In genomic region chr2:31434746-31435145, GRCm38 (mm10) we compare ENCODE assay signal across 19 mouse cellular contexts. TPM values are rescaled to one million over a fixed set of nuclear protein-coding genes. Genes with fewer than 3 reads are reported as not detected.
A peak's percentile ranks its signal among the peaks of the same experiment; 100 is the strongest.
DNase-seq lines count a peak whose midpoint lies in the region; ATAC-seq and TF ChIP-seq lines count a peak whose summit lies in the region.
"Had no signal": no experiment of that assay in that cellular context is flagged by ENCODE, and none has a peak within 500 bp of the region (broad histone marks: within the 10 kb centered on the region; RNA-seq: fewer than 3 reads in every experiment).

No protein-coding gene starts in this region.

- H3K36me3 ChIP-seq in liver, embryonic 11.5 days (ENCODE audit: control insufficient read depth, insufficient read depth, low read length), result no peaks in the 10 kb centered on the region
- H3K36me3 ChIP-seq in liver, postnatal 0 days (replicated peaks; ENCODE audit: insufficient read depth, low read length), result no peaks in the 10 kb centered on the region
- no peaks in the 10 kb centered on the region for H3K36me3 ChIP-seq in midbrain, embryonic 16.5 days (ENCODE audit: control insufficient read depth, insufficient read depth, low read length)
- H3K36me3 ChIP-seq: heart, embryonic 13.5 days; hindbrain, embryonic 15.5 days; intestine, embryonic 15.5 days had no signal

- TF ChIP-seq EP300 in liver, postnatal 0 days (IDR thresholded peaks at IDR 0.05; ENCODE audit: low read depth), result no peak

- H3K9me3 ChIP-seq in liver, embryonic 11.5 days (ENCODE audit: control insufficient read depth, low read length), result no peaks in the 10 kb centered on the region
- H3K9me3 ChIP-seq in liver, postnatal 0 days (ENCODE audit: low read length), result no peaks in the 10 kb centered on the region
- no peaks in the 10 kb centered on the region for H3K9me3 ChIP-seq in midbrain, embryonic 16.5 days (replicated peaks; ENCODE audit: control insufficient read depth, low read length, poor library complexity, severe bottlenecking)
- H3K9me3 ChIP-seq: heart, embryonic 13.5 days; hindbrain, embryonic 15.5 days; intestine, embryonic 15.5 days had no signal

- no peak overlapping the region for H3K4me3 ChIP-seq in liver, embryonic 11.5 days (ENCODE audit: low read depth, low read length)
- no peak overlapping the region for H3K4me3 ChIP-seq in liver, postnatal 0 days (ENCODE audit: low read depth, low read length)
- no peak overlapping the region for H3K4me3 ChIP-seq in midbrain, embryonic 16.5 days (ENCODE audit: low read depth, low read length)
- H3K4me3 ChIP-seq: gastrocnemius, adult 2 months; heart, embryonic 13.5 days; hindbrain, embryonic 15.5 days; intestine, embryonic 15.5 days had no signal

- TF ChIP-seq CTCF in liver, postnatal 0 days (IDR thresholded peaks at IDR 0.05; ENCODE audit: low read depth), result no peak

- peak; percentile 34 for DNase-seq in liver
- DNase-seq in liver, embryonic 11.5 days (ENCODE audit: low spot score), result no peak
- peak; percentile 88 for DNase-seq in kidney, adult 9 months
- peak; percentile 74 to 85 for DNase-seq in kidney, postnatal 36 days
- DNase-seq in liver, postnatal 0 days, result no peak
- DNase-seq in urinary bladder, adult 2 months (ENCODE audit: low spot score), result no peak
- DNase-seq: adrenal gland, postnatal 36 days; cerebellum, adult 11-12 months; cerebellum, postnatal 25 days; embryo, embryonic 11 days; gastrocnemius, adult 2 months; retina, postnatal 1 day; thymus, postnatal 14 days had no signal

- no peak; the same call in 1 of the 2 replicates for ATAC-seq in liver, embryonic 11.5 days (replicated peaks; ENCODE audit: low FRiP score)
- ATAC-seq in liver, postnatal 0 days, result 0 out of 2 replicates have a peak, but pooled peaks have one; percentile 15
- ATAC-seq in midbrain, embryonic 16.5 days, result no peak

- 0 out of 2 replicates have a peak, but pooled peaks cover 2% of the 10 kb centered on the region for H3K4me1 ChIP-seq in liver, embryonic 11.5 days (replicated peaks; ENCODE audit: control insufficient read depth, insufficient read depth, low read length)
- H3K4me1 ChIP-seq in liver, postnatal 0 days (ENCODE audit: insufficient read depth), result 0 out of 2 replicates have a peak, but pooled peaks cover 3% of the 10 kb centered on the region
- no peaks in the 10 kb centered on the region for H3K4me1 ChIP-seq in midbrain, embryonic 16.5 days (ENCODE audit: control insufficient read depth, insufficient read depth, low read length)
- H3K4me1 ChIP-seq: hindbrain, embryonic 15.5 days; intestine, embryonic 15.5 days had no signal

- no peak overlapping the region for H3K27ac ChIP-seq in liver, embryonic 11.5 days (ENCODE audit: low read depth, low read length)
- H3K27ac ChIP-seq in liver, postnatal 0 days (ENCODE audit: low read depth), result no peak overlapping the region
- H3K27ac ChIP-seq in midbrain, embryonic 16.5 days (ENCODE audit: low read length), result no peak overlapping the region
- H3K27ac ChIP-seq: gastrocnemius, adult 2 months; heart, embryonic 13.5 days; hindbrain, embryonic 15.5 days; intestine, embryonic 15.5 days; stomach, postnatal 0 days had no signal

- 62% methylated on average over 10 of the region's 10 CpGs for WGBS in liver, embryonic 11.5 days
- WGBS in liver, postnatal 0 days (ENCODE audit: insufficient replicate concordance), result 36% methylated on average over 10 of the region's 10 CpGs
- 84% methylated on average over 10 of the region's 10 CpGs for WGBS in midbrain, embryonic 16.5 days

- H3K4me2 ChIP-seq in liver, embryonic 11.5 days, result no peak overlapping the region
- H3K4me2 ChIP-seq in liver, postnatal 0 days (ENCODE audit: low read depth, low read length), result no peak overlapping the region
- H3K4me2 ChIP-seq in midbrain, embryonic 16.5 days (ENCODE audit: low read length), result no peak overlapping the region
- H3K4me2 ChIP-seq: heart, embryonic 13.5 days; hindbrain, embryonic 15.5 days; intestine, embryonic 15.5 days; midbrain, embryonic 11.5 days had no signal

- no peak overlapping the region for H3K9ac ChIP-seq in liver, embryonic 11.5 days (ENCODE audit: low read depth, low read length)
- H3K9ac ChIP-seq in liver, postnatal 0 days (replicated peaks), result no peak overlapping the region
- no peak overlapping the region for H3K9ac ChIP-seq in midbrain, embryonic 16.5 days (ENCODE audit: low read depth, low read length)
- H3K9ac ChIP-seq: heart, embryonic 13.5 days; hindbrain, embryonic 15.5 days; intestine, embryonic 15.5 days had no signal

- peaks cover 4% of the 10 kb centered on the region for H3K27me3 ChIP-seq in liver, embryonic 11.5 days (replicated peaks; ENCODE audit: control insufficient read depth, insufficient read depth, low read length)
- H3K27me3 ChIP-seq in liver, postnatal 0 days (ENCODE audit: insufficient read depth, low read length), result no peaks in the 10 kb centered on the region
- no peaks in the 10 kb centered on the region for H3K27me3 ChIP-seq in midbrain, embryonic 16.5 days (ENCODE audit: control insufficient read depth, insufficient read depth, low read depth, low read length)
- H3K27me3 ChIP-seq: hindbrain, embryonic 15.5 days; intestine, embryonic 15.5 days had no signal

RNA-seq across cellular contexts. Expression of gene Ass1, which starts 35.3 kb away (rescaled TPM):
- 65.1 and 72.4 TPM in 2 replicates for polyA plus RNA-seq in liver, embryonic 11.5 days (2014; fragmentation: Nextera tagmentation; extraction: Ambion mirVana)
- 853 and 957 TPM in 2 replicates for polyA plus RNA-seq in liver, postnatal 0 days (2015; fragmentation: Nextera tagmentation; extraction: Ambion mirVana)
- 10.3 and 12.0 TPM in 2 replicates for polyA plus RNA-seq in midbrain, embryonic 16.5 days (2015; fragmentation: Nextera tagmentation; extraction: Ambion mirVana)
- 34.7 and 39.5 TPM in 2 replicates for polyA plus RNA-seq in urinary bladder, adult 2 months (2012; rRNA removed)

Comparison
In these comparisons a context has a peak if more than half of its experiments do, and no peak if none do; other contexts are left out.
1. DNase-seq: peak in liver (single experiment), kidney, adult 9 months (single experiment) and kidney, postnatal 36 days (2 of 2); none in liver, embryonic 11.5 days (single experiment), liver, postnatal 0 days (single experiment) and urinary bladder, adult 2 months (single experiment).
2. RNA of gene Ass1, which starts 35.3 kb away (polyA plus RNA-seq): 853 to 957 TPM in liver, postnatal 0 days; 65.1 to 72.4 TPM in liver, embryonic 11.5 days, 34.7 to 39.5 TPM in urinary bladder, adult 2 months and 10.3 to 12.0 TPM in midbrain, embryonic 16.5 days; every median in the first group is over 10 times any median in the second.